ENCODE assay signal across 33 mouse cellular contexts in genomic region chr16:23374068-23374467, GRCm38 (mm10). TPM values are rescaled to one million over a fixed set of nuclear protein-coding genes. Genes with fewer than 3 reads are reported as not detected.
A peak's percentile ranks its signal among the peaks of the same experiment; 100 is the strongest.
DNase-seq lines count a peak whose midpoint lies in the region; ATAC-seq and TF ChIP-seq lines count a peak whose summit lies in the region.
"Had no signal": no experiment of that assay in that cellular context is flagged by ENCODE, and none has a peak within 500 bp of the region (broad histone marks: within the 10 kb centered on the region; RNA-seq: fewer than 3 reads in every experiment).

No protein-coding gene starts in this region.

- TF ChIP-seq CTCF in gastrocnemius, adult 2 months (IDR thresholded peaks at IDR 0.05), result no peak
- TF ChIP-seq CTCF in CH12.LX (conservative IDR thresholded peaks at IDR 0.05 in 1 of 2, IDR thresholded peaks at IDR 0.05 in 1 of 2; ENCODE audit: low read depth in 2 of 2, low read length in 2 of 2), result no peak
- TF ChIP-seq CTCF in bone marrow macrophage, adult 2 months (IDR thresholded peaks at IDR 0.05; ENCODE audit: low read depth, low read length), result no peak

- dilution Hi-C loops in CH12.LX (cut with MboI; ENCODE audit: extremely low pct_ligation_motif_present, extremely low pct_unique_long_range_greater_than_20kb, low sequenced_read_pairs), result no loop called here

- H3K79me2 ChIP-seq in CH12.LX (replicated peaks; ENCODE audit: control insufficient read depth, extremely low read depth, insufficient read depth, poor library complexity, severe bottlenecking), result no peaks in the 10 kb centered on the region

- no peak overlapping the region for H3K9ac ChIP-seq in CH12.LX (ENCODE audit: insufficient read depth, low read depth)
- H3K9ac ChIP-seq: embryonic facial prominence, embryonic 13.5 days; forebrain, postnatal 0 days; heart, embryonic 13.5 days; hindbrain, embryonic 14.5 days had no signal

- in situ Hi-C loops in CH12.LX (cut with MboI; ENCODE audit: low pct_ligation_motif_present, low pct_unique_long_range_greater_than_20kb, low sequenced_read_pairs), result no loop called here

- TF ChIP-seq EP300 in CH12.LX (IDR thresholded peaks at IDR 0.05; ENCODE audit: low read length), result no peak

- no peaks in the 10 kb centered on the region for H3K36me3 ChIP-seq in CH12.LX (replicated peaks in 1 of 2; ENCODE audit: control insufficient read depth in 1 of 2, insufficient read depth in 1 of 2, low read length in 1 of 2)
- H3K36me3 ChIP-seq: embryonic facial prominence, embryonic 10.5 days; embryonic facial prominence, embryonic 13.5 days; heart, embryonic 10.5 days; heart, embryonic 13.5 days had no signal

- no peak for DNase-seq in gastrocnemius, adult 2 months
- no peak for DNase-seq in gastrocnemius, postnatal 14 days
- no peak for DNase-seq in CH12.LX (ENCODE audit: extremely low read depth)
- no peak for DNase-seq in urinary bladder, postnatal 36 days (ENCODE audit: low spot score in 2 of 2)
- DNase-seq: adrenal gland, adult 8-10 months; adrenal gland, postnatal 25 days; cerebellum, adult 11-12 months; cerebellum, adult 8-10 months; cerebellum, postnatal 10 days; cerebellum, postnatal 36 days; embryo, embryonic 11 days; forebrain, postnatal 0 days; gastrocnemius, postnatal 36 days; heart, adult 2 months; heart, postnatal 14 days; heart, postnatal 4 days; kidney, adult 11 months had no signal

- no peak for ATAC-seq in cerebellum, adult (ENCODE audit: insufficient number of reproducible peaks, low FRiP score, low TSS enrichment)
- ATAC-seq: activated CD4-positive, CD25-positive, alpha-beta regulatory T cell, adult 4 months; forebrain, embryonic 14.5 days; forebrain, postnatal 0 days; hindbrain, postnatal 0 days had no signal

- no peak overlapping the region for H3K4me2 ChIP-seq in CH12.LX (ENCODE audit: insufficient read depth, low read depth, poor library complexity, severe bottlenecking)
- H3K4me2 ChIP-seq: embryonic facial prominence, embryonic 13.5 days; heart, embryonic 13.5 days; hindbrain, embryonic 14.5 days had no signal

- no peak overlapping the region for H3K4me3 ChIP-seq in gastrocnemius, adult 2 months
- H3K4me3 ChIP-seq in CH12.LX (replicated peaks in 1 of 3; ENCODE audit: low read depth in 2 of 3, low read length in 2 of 3, poor library complexity in 1 of 3), result no peak overlapping the region
- no peak overlapping the region for H3K4me3 ChIP-seq in bone marrow macrophage, adult 2 months (ENCODE audit: insufficient read depth, low read length)
- H3K4me3 ChIP-seq: embryonic facial prominence, embryonic 10.5 days; embryonic facial prominence, embryonic 13.5 days; erythroblast, embryonic 14.5 days; heart, adult 2 months; heart, embryonic 10.5 days; heart, embryonic 13.5 days had no signal

- TF ChIP-seq POLR2A in CH12.LX (IDR thresholded peaks at IDR 0.05; ENCODE audit: low read depth, low read length), result no peak
- no peak for TF ChIP-seq POLR2A in bone marrow macrophage, adult 2 months (IDR thresholded peaks at IDR 0.05; ENCODE audit: borderline replicate concordance, low read depth, low read length)

- TF ChIP-seq RAD21 in CH12.LX (IDR thresholded peaks at IDR 0.05; ENCODE audit: low read depth, low read length), result no peak

- no peaks in the 10 kb centered on the region for H3K9me3 ChIP-seq in CH12.LX (replicated peaks; ENCODE audit: low read length)
- H3K9me3 ChIP-seq: embryonic facial prominence, embryonic 10.5 days; embryonic facial prominence, embryonic 13.5 days; heart, embryonic 10.5 days; heart, embryonic 13.5 days had no signal

- intact Hi-C loops in gastrocnemius, adult 2 months (cut with DNase I), result no loop called here
- intact Hi-C loops in gastrocnemius, postnatal 14 days (cut with DNase I; ENCODE audit: low total_unique reads), result no loop called here

- peaks cover 11 to 24% of the 10 kb centered on the region in 2 experiments for H3K4me1 ChIP-seq in CH12.LX (ENCODE audit: control insufficient read depth in 1 of 2, insufficient read depth in 2 of 2)
- H3K4me1 ChIP-seq in bone marrow macrophage, adult 2 months (ENCODE audit: control insufficient read depth, insufficient read depth, low read length), result peaks cover 45% of the 10 kb centered on the region
- H3K4me1 ChIP-seq: embryonic facial prominence, embryonic 10.5 days; heart, embryonic 10.5 days had no signal

- peak overlapping the region; percentile 24; the same call in 1 of the 2 replicates for H3K27ac ChIP-seq in gastrocnemius, adult 2 months
- no peak overlapping the region for H3K27ac ChIP-seq in CH12.LX (ENCODE audit: insufficient read depth, low read depth)
- H3K27ac ChIP-seq in bone marrow macrophage, adult 2 months (ENCODE audit: insufficient read depth, low read depth, low read length), result peak overlapping the region; percentile 95
- H3K27ac ChIP-seq: embryonic facial prominence, embryonic 10.5 days; heart, adult 2 months; heart, embryonic 10.5 days; heart, embryonic 13.5 days; hindbrain, embryonic 14.5 days; hindbrain, postnatal 0 days had no signal

- H3K27me3 ChIP-seq in CH12.LX (replicated peaks), result no peaks in the 10 kb centered on the region
- H3K27me3 ChIP-seq: embryonic facial prominence, embryonic 13.5 days had no signal

TF ChIP-seq in CH12.LX, 34 proteins besides CTCF, POLR2A, EP300 and RAD21:
- TF ChIP-seq MAFK (IDR thresholded peaks at IDR 0.05; ENCODE audit: insufficient replicate concordance, low read length), result peak; percentile 94
- TF ChIP-seq JUND (conservative IDR thresholded peaks at IDR 0.05; ENCODE audit: low read depth, low read length), result no peak
- no peak for TF ChIP-seq HCFC1 (IDR thresholded peaks at IDR 0.05; ENCODE audit: low read depth, low read length)
- no peak for TF ChIP-seq SMC3 (IDR thresholded peaks at IDR 0.05; ENCODE audit: low read depth, low read length)
TF ChIP-seq in CH12.LX: peak in this region for 1.

RNA-seq across cellular contexts. Expression of gene Rtp1, which starts 54.9 kb away (rescaled TPM):
- not detected for total RNA-seq in gastrocnemius, adult 2 months (2021)
- not detected for total RNA-seq in gastrocnemius, postnatal 14 days (2021)
- not detected in 2 replicates for total RNA-seq in CH12.LX (2012; rRNA removed)
- not detected in 2 replicates for total RNA-seq in CH12.LX (2014; rRNA removed)
- polyA plus RNA-seq in CH12.LX (2012; ENCODE audit: insufficient read length, low read depth), result not detected in 2 replicates
- polyA plus RNA-seq in bone marrow macrophage, adult 2 months (2012; ENCODE audit: insufficient read depth, insufficient read length, missing spikeins), result not detected in 2 replicates
- total RNA-seq: adrenal gland, adult 8-10 months; adrenal gland, postnatal 25 days; gastrocnemius, adult 8-10 months; gastrocnemius, postnatal 36 days; granulocyte monocyte progenitor cell, adult 5-6 weeks; heart, adult 2 months; heart, postnatal 14 days; heart, postnatal 4 days had no signal
- polyA plus RNA-seq: activated CD4-positive, CD25-positive, alpha-beta regulatory T cell, adult 4 months; embryonic facial prominence, embryonic 10.5 days; erythroblast, embryonic 14.5 days; heart, adult 2 months; heart, embryonic 10.5 days; heart, embryonic 13.5 days; heart, embryonic 16.5 days; hindbrain, embryonic 11.5 days; hindbrain, embryonic 14.5 days; inflammation-experienced regulatory T-cells, adult 6 months had no signal
